Mouse (Mus musculus) erythroid progenitor cell, adult 5-6 weeks (primary cell): ENCODE measurements around the gene Sva. TPM values are rescaled to one million over a fixed set of nuclear protein-coding genes. Genes with fewer than 3 reads are reported as not detected.

ENCODE experiments used
- ATAC-seq: replicated peaks from 2 replicates; pipeline ENCODE4 v1.8.0; 2016; ENCODE audit warnings: moderate number of reproducible peaks, mild to moderate bottlenecking, moderate TSS enrichment, inconsistent platforms; ENCODE audit not compliant: poor library complexity, low FRiP score, severe bottlenecking
- total RNA-seq, 2 experiments: library from RNA; stranded (forward) in 1 of 2; stranded (reverse) in 1 of 2; fragments of 150-400 nt in 1 of 2; fragments of 186-747, 209-891 nt in 1 of 2; gene quantifications; 2 replicates each; pipeline versions ENCODE4 v1.2.3 to v1.2.4; 2015 to 2017; ENCODE audit warnings: low replicate concordance in 2 of 2

The Sva gene
- total RNA-seq (2015; ENCODE audit: low replicate concordance) = not detected in 2 replicates
- total RNA-seq (2017; ENCODE audit: low replicate concordance) = not detected in 2 replicates

- ATAC-seq = no peak
Measured at GRCm38 (mm10) chr6:42038094-42038493, at the start of gene Sva. TSS of gene Sva (plus strand) at chr6:42038394.

Other genes with a start within 250 kb of the Sva start
- not detected in 2 replicates for gene Pip, start 190.9 kb upstream of the Sva start, total RNA-seq (2015; ENCODE audit: low replicate concordance)
- not detected in 2 replicates for gene Pip, start 190.9 kb upstream of the Sva start, total RNA-seq (2017; ENCODE audit: low replicate concordance)
- gene Sval2, start 185.4 kb upstream of the Sva start, total RNA-seq (2015; ENCODE audit: low replicate concordance) = not detected in 2 replicates
- gene Sval2, start 185.4 kb upstream of the Sva start, total RNA-seq (2017; ENCODE audit: low replicate concordance) = not detected in 2 replicates
- not detected in 2 replicates for gene Sval1, start 86.8 kb upstream of the Sva start, total RNA-seq (2015; ENCODE audit: low replicate concordance)
- gene Sval1, start 86.8 kb upstream of the Sva start, total RNA-seq (2017; ENCODE audit: low replicate concordance) = not detected in 2 replicates
- gene Sval3, start 70.3 kb upstream of the Sva start, total RNA-seq (2015; ENCODE audit: low replicate concordance) = not detected in 2 replicates
- not detected in 2 replicates for gene Sval3, start 70.3 kb upstream of the Sva start, total RNA-seq (2017; ENCODE audit: low replicate concordance)
- not detected in 2 replicates for gene Tas2r139, start 102.5 kb downstream of the Sva start, total RNA-seq (2015; ENCODE audit: low replicate concordance)
- gene Tas2r139, start 102.5 kb downstream of the Sva start, total RNA-seq (2017; ENCODE audit: low replicate concordance) = not detected in 2 replicates
- not detected in 2 replicates for gene Tas2r144, start 176.9 kb downstream of the Sva start, total RNA-seq (2015; ENCODE audit: low replicate concordance)
- not detected in 2 replicates for gene Tas2r144, start 176.9 kb downstream of the Sva start, total RNA-seq (2017; ENCODE audit: low replicate concordance)
- 5.4 and 20.1 TPM in 2 replicates for gene Gstk1, start 207.5 kb downstream of the Sva start, total RNA-seq (2015; ENCODE audit: low replicate concordance)
- 2.1 and 3.8 TPM in 2 replicates for gene Gstk1, start 207.5 kb downstream of the Sva start, total RNA-seq (2017; ENCODE audit: low replicate concordance)
- gene Tmem139, start 223.6 kb downstream of the Sva start, total RNA-seq (2015; ENCODE audit: low replicate concordance) = not detected in 2 replicates
- not detected in 2 replicates for gene Tmem139, start 223.6 kb downstream of the Sva start, total RNA-seq (2017; ENCODE audit: low replicate concordance)
- 66.3 and 108 TPM in 2 replicates for gene Casp2, start 226.6 kb downstream of the Sva start, total RNA-seq (2015; ENCODE audit: low replicate concordance)
- gene Casp2, start 226.6 kb downstream of the Sva start, total RNA-seq (2017; ENCODE audit: low replicate concordance) = 46.6 and 60.7 TPM in 2 replicates
- gene Clcn1, start 248.3 kb downstream of the Sva start, total RNA-seq (2015; ENCODE audit: low replicate concordance) = 1.3 TPM in 1 of 2 replicates, not detected in the other
- gene Clcn1, start 248.3 kb downstream of the Sva start, total RNA-seq (2017; ENCODE audit: low replicate concordance) = 0.38 TPM in 1 of 2 replicates, not detected in the other